Mouse (Mus musculus): ENCODE data around the gene Fam189a2.

- no peak for TF ChIP-seq CTCF (IDR thresholded peaks at IDR 0.05; ENCODE audit: control insufficient read depth, insufficient read depth, insufficient replicate concordance, low read depth, low read length)
- TF ChIP-seq POLR2A (IDR thresholded peaks at IDR 0.05; ENCODE audit: control insufficient read depth, low read depth, low read length) = no peak
Measured at GRCm38 (mm10) chr19:24058021-24058420, 27.2 kb upstream of the Fam189a2 start.
